Mouse (Mus musculus) ES-Bruce4 (cell line): ENCODE measurements around the gene Spa17.

Experiments used
- CTCF ChIP-seq: IDR thresholded peaks from one replicate; pipeline ENCODE4 v1.8.1; 2011; ENCODE audit warnings: low read depth, low read length
- POLR2A ChIP-seq: IDR thresholded peaks from one replicate; pipeline ENCODE4 v1.8.1; 2011; ENCODE audit warnings: low read length; ENCODE audit not compliant: insufficient read depth

GRCm38 (mm10) chr9:37634269-37634668 is 20.7 kb upstream of the Spa17 start:
- TF ChIP-seq CTCF (no peak), POLR2A (no peak)
